Mouse (Mus musculus): ENCODE results near the gene Ptprf. TPM values are rescaled to one million over a fixed set of nuclear protein-coding genes. Genes with fewer than 3 reads are reported as not detected.
A peak's percentile ranks its signal among the peaks of the same experiment; 100 is the strongest.

The Ptprf gene
- polyA plus RNA-seq, 1 experiment from 2014 or later: 79.8 TPM

DNA sequence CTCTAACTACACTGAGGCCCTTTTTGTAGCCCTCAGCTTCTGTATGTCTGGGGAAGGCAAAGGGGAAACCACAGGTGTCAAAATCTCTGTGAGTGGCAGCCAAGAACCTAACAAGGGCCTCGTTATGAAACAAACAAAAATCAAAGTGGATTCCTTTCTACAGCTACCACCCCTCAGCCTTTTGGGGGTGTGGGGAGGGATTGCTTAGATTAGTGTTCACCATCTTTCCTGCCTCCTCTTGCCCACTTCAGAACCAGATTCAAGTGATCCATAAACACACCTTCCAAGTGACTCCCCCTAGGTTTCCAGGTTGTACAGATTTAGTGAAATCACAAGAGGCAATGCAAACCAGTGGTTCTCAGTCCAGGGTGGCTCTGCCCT is 9.0 kb downstream of the Ptprf start:
- H3K4me2 ChIP-seq: no peak overlapping the region
- WGBS: 42% methylated on average over 1 of the region's 1 CpGs
- no peak overlapping the region for H3K9ac ChIP-seq
- H3K27ac ChIP-seq: peak overlapping the region; percentile 5; the same call in 1 of the 2 replicates
- no peaks in the 10 kb centered on the region for H3K9me3 ChIP-seq
- no peaks in the 10 kb centered on the region for H3K27me3 ChIP-seq
- H3K36me3 ChIP-seq: peaks cover 68% of the 10 kb centered on the region
- ATAC-seq (ENCODE audit: insufficient number of reproducible peaks, insufficient read depth, low FRiP score, low TSS enrichment, low read depth): no peak
- peaks cover 65% of the 10 kb centered on the region for H3K4me1 ChIP-seq
- H3K4me3 ChIP-seq: no peak overlapping the region

DNA sequence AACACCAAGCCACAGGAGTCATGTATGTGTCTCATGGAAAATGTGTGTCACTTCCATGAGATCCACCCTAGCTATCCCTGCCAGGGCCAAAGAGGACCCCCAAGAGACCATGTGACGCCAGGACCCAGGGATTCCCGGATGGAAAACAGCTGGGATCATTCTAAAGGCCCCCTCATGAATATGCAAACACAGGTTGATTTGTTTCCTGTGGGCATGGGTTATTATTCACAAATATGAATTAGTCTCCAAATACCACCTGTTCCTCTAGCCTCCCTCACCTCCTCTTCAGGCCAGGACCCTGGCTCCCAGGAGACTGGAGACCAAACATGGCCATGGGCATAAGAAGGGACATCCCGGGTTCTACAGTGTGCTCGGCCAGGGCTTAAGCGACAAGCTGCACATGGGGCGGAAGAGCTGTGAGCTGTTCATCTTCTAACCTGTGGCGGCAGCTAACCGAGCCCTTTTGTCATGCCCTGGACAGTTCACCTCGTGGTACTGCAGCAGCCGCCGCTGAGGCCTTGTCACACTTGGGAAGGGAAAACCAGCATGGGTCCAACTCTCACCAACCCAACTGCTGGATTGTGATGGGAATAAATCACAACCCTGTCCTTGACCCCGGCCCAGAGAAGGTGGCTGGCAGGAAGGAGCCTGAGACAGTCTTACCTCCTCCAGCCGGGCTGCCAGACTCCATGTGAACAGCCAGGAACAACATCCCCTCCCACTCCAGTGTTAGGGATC is 9.6 kb downstream of the Ptprf start:
- no peaks in the 10 kb centered on the region for H3K9me3 ChIP-seq
- no peak overlapping the region for H3K4me3 ChIP-seq
- 77% methylated on average over 13 of the region's 13 CpGs for WGBS
- H3K27ac ChIP-seq: peak overlapping the region; percentile 5; the same call in 1 of the 2 replicates
- ATAC-seq (ENCODE audit: insufficient number of reproducible peaks, insufficient read depth, low FRiP score, low TSS enrichment, low read depth): no peak
- H3K36me3 ChIP-seq: peaks cover 70% of the 10 kb centered on the region
- H3K4me2 ChIP-seq: no peak overlapping the region
- no peak overlapping the region for H3K9ac ChIP-seq
- peaks cover 65% of the 10 kb centered on the region for H3K4me1 ChIP-seq
- no peaks in the 10 kb centered on the region for H3K27me3 ChIP-seq

DNA sequence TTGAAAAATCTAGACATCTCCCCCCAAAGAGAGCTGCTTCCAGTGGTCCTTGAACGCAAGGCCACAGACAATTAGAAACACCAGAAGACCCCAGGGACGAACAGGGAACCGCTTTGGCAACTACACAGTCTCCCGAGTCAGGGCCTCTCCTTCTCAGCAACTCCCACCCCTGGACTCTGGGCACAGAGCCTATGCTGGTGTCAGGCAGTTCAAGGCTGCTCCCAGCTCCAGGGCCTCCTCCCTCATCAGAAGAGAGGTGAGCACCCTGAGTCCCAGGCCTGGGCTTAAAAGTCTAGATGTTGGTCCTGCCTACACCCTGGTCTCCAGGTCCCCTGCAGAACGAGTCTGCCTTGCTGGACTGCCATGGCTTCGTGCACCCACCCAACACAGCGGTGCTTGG is 10.7 kb downstream of the Ptprf start:
- Histone ChIP-seq H3K27me3 (no peaks in the 10 kb centered on the region), H3K9me3 (no peaks in the 10 kb centered on the region), H3K4me1 (peaks cover 66% of the 10 kb centered on the region), H3K4me3 (no peak overlapping the region), H3K9ac (no peak overlapping the region), H3K27ac (peak overlapping the region; percentile 33; the same call in 1 of the 2 replicates), H3K36me3 (peaks cover 73% of the 10 kb centered on the region), H3K4me2 (no peak overlapping the region)
- 77% methylated on average over 7 of the region's 7 CpGs for WGBS
- ATAC-seq (ENCODE audit: insufficient number of reproducible peaks, insufficient read depth, low FRiP score, low TSS enrichment, low read depth): no peak

DNA sequence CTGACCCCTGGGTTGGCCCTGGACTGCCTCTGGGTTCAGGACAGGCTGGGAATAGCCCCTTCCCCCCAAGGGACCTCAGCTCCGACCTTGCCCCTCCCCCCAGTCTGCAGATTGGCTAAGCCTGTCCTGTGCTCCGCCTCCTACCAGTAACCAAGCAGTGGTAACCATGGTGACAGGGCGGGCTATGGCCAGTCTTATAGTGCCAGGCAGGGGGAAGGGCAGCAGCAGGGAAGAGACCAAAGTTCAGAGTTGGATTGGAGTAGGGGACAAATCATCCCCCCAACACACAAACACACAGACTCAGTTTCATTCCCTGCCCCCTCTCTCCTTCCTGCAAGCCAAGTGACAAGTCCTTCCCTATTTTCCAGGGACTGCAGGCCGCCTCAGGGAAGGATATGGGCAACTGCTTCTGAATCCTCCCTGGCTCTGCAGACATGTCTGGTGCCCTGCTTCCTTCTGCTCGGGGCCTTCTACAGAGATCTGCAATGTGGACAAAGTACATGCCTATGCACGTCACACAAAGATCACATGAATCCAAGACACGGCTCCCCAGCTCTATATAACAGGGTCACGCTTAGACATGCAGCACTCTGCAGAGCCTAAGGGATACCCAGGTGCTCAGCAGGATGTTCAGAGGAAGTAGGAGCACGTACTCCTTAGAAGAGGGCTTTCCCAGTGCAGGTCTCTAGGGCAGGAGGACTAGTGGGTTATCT is 14.5 kb downstream of the Ptprf start:
- Histone ChIP-seq H3K9ac (peak overlapping the region; percentile 46; the same call in 1 of the 2 replicates), H3K27ac (peak overlapping the region; percentile 68), H3K36me3 (peaks cover 75% of the 10 kb centered on the region), H3K9me3 (no peaks in the 10 kb centered on the region), H3K4me3 (no peak overlapping the region), H3K4me1 (peaks cover 80% of the 10 kb centered on the region), H3K27me3 (no peaks in the 10 kb centered on the region), H3K4me2 (0 out of 2 replicates have a peak overlapping the region, but pooled peaks have one; percentile 3)
- 19% methylated on average over 9 of the region's 9 CpGs for WGBS
- peak; percentile 27; the same call in 1 of the 2 replicates for ATAC-seq (ENCODE audit: insufficient number of reproducible peaks, insufficient read depth, low FRiP score, low TSS enrichment, low read depth)

DNA sequence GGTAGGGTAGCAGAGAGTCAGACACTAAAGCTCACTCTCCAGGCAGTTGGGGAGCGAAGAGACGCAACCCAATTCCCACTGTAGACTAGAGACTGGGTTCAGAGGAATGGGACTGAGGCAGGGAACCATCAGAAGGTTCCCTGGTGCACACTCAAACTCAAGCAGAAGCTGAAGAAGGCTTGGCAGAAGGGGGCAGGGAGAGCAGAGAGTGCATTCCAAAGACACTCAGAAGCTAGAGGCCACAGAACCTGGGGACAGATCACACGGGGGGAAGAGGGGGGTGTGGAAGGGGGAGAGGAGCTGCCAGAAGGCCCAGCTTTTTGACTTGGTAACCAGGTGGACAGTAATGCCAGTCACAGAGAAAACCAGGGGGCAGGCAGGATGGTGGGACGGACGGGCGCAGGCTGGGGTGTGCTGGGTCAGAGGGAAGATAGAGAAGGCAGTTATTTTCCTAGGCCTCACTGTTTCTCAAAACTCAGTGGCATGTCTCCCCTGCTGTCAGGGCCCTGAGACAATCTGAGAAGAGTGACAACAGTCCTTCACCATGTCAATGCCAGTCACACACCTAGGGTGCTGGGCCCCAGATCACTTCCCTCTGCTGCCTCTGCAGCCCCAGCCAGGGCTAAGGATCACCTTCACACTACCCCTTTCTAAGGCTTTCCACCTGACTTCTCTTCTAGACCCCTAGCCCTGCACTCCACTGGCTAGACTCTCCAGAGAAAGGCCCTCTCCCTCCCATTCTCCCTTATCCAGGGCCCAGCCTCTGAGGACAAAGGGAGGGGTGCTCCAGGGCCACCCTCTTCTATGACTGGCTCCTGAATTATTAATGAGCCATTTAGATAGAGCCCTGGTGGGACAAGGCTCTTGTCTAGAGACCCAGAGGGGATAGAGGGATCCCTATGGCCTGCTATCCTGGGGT is 15.3 kb downstream of the Ptprf start:
- peaks cover 74% of the 10 kb centered on the region for H3K4me1 ChIP-seq
- WGBS: 78% methylated on average over 6 of the region's 6 CpGs
- ATAC-seq (ENCODE audit: insufficient number of reproducible peaks, insufficient read depth, low FRiP score, low TSS enrichment, low read depth): no peak
- H3K9ac ChIP-seq: peak overlapping the region; percentile 46; the same call in 1 of the 2 replicates
- H3K4me3 ChIP-seq: no peak overlapping the region
- H3K4me2 ChIP-seq: 0 out of 2 replicates have a peak overlapping the region, but pooled peaks have one; percentile 3
- no peaks in the 10 kb centered on the region for H3K27me3 ChIP-seq
- peaks cover 78% of the 10 kb centered on the region for H3K36me3 ChIP-seq
- H3K27ac ChIP-seq: peak overlapping the region; percentile 68
- H3K9me3 ChIP-seq: no peaks in the 10 kb centered on the region

DNA sequence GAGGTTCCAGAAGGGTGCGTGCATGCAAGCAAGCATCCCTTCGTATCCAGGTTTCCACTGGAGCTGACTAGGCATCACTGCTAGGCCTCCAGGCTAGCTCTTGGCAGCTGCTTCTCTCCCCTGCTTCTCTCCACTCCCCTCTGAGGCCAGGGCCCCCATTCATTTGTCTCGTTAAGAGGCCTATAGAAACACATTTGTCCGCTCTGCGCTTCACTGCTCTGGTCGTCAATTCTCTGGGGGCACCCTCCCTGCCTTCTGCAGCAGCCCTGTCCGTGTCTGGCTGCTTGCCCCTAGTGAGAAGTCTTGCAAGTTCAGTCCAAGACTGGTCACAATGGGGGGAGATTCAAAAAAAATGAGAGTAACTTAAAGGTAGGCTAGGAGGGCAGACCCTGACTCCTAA is 16.7 kb downstream of the Ptprf start:
- Histone ChIP-seq H3K27ac (peak overlapping the region; percentile 57; the same call in 1 of the 2 replicates), H3K4me1 (peaks cover 74% of the 10 kb centered on the region)
- no peak for ATAC-seq (ENCODE audit: insufficient number of reproducible peaks, insufficient read depth, low FRiP score, low TSS enrichment, low read depth)

DNA sequence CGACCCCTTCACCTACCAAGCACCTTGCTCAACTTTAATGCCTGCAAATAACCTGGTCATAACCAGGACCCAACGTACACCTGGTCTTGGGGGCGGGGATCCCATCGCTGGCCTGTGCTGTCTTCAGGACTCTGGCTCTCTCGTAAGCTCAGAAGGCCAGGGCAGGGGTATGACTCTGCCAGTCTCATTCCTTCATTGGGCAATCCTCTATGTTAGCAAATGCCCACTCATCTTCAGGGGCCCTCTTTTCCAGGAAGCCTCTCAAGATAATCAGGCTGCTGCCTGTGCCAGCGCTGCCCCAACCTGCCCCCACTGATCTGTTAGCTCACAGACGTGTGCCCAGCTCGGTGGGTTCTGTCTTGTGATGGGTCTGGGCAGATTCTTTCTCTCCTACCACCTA is 17.2 kb downstream of the Ptprf start:
- Histone ChIP-seq H3K27me3 (no peaks in the 10 kb centered on the region), H3K4me3 (no peak overlapping the region), H3K36me3 (peaks cover 85% of the 10 kb centered on the region), H3K9ac (no peak overlapping the region), H3K27ac (peak overlapping the region; percentile 84), H3K4me1 (peaks cover 78% of the 10 kb centered on the region), H3K9me3 (no peaks in the 10 kb centered on the region), H3K4me2 (no peak overlapping the region)
- ATAC-seq (ENCODE audit: insufficient number of reproducible peaks, insufficient read depth, low FRiP score, low TSS enrichment, low read depth): no peak
- 72% methylated on average over 8 of the region's 8 CpGs for WGBS

More for the DNA sequence above, 16.7 kb downstream of the Ptprf start:
- H3K9ac ChIP-seq: no peak overlapping the region
- H3K9me3 ChIP-seq: no peaks in the 10 kb centered on the region
- H3K36me3 ChIP-seq: peaks cover 82% of the 10 kb centered on the region
- H3K4me3 ChIP-seq: no peak overlapping the region
- 0 out of 2 replicates have a peak overlapping the region, but pooled peaks have one; percentile 7 for H3K4me2 ChIP-seq
- WGBS: 47% methylated on average over 7 of the region's 7 CpGs
- no peaks in the 10 kb centered on the region for H3K27me3 ChIP-seq

DNA sequence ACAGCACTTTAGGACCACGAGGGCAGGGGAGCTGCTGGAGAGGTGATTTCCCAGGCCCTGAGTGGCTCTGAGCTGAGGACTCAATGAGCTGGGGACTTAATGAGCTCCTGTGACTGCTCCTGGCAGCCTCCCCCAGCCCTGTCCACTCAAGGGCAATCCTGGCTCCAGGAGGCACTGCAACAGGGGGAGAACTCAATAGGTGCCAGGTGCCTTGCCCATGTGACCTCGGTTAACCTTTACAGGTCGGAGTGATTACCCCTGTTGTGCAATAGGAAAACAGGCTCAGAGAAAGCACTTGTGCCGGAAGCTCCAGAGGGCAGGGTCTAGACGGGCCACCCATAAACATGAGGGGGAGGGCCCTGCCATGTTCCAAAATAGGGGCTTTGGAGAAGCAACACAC is 17.7 kb downstream of the Ptprf start:
- no peaks in the 10 kb centered on the region for H3K9me3 ChIP-seq
- peak overlapping the region; percentile 84 for H3K27ac ChIP-seq
- no peak overlapping the region for H3K9ac ChIP-seq
- 46% methylated on average over 5 of the region's 5 CpGs for WGBS
- no peak overlapping the region for H3K4me3 ChIP-seq
- peaks cover 78% of the 10 kb centered on the region for H3K4me1 ChIP-seq
- H3K36me3 ChIP-seq: peaks cover 87% of the 10 kb centered on the region
- H3K4me2 ChIP-seq: no peak overlapping the region
- H3K27me3 ChIP-seq: no peaks in the 10 kb centered on the region
- no peak for ATAC-seq (ENCODE audit: insufficient number of reproducible peaks, insufficient read depth, low FRiP score, low TSS enrichment, low read depth)

DNA sequence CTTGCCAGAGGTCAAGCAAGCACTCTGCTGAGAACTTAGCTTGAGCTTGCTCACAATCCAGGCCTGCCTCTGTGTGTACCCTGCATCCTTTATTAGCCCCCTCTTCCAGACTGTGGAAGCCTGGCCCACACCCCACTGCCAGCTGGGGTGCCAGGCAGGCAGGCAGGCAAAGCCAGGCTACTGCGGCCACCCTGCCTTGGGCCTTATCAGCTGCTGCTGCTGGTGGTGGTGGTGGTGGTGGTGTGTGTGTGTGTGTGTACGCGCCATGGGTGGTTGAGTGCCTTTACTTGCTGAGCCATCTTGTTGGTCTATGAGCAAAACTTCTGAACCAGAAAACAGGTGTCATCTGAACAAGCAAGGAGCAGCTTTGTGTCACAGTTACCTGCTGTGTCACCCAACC is 18.3 kb downstream of the Ptprf start:
- Histone ChIP-seq H3K4me1 (peaks cover 72% of the 10 kb centered on the region), H3K27me3 (no peaks in the 10 kb centered on the region), H3K9ac (0 out of 2 replicates have a peak overlapping the region, but pooled peaks have one; percentile 7), H3K36me3 (peaks cover 92% of the 10 kb centered on the region), H3K9me3 (no peaks in the 10 kb centered on the region), H3K4me3 (no peak overlapping the region), H3K4me2 (no peak overlapping the region), H3K27ac (peak overlapping the region; percentile 84)
- ATAC-seq (ENCODE audit: insufficient number of reproducible peaks, insufficient read depth, low FRiP score, low TSS enrichment, low read depth): no peak
- WGBS: 91% methylated on average over 3 of the region's 3 CpGs

DNA sequence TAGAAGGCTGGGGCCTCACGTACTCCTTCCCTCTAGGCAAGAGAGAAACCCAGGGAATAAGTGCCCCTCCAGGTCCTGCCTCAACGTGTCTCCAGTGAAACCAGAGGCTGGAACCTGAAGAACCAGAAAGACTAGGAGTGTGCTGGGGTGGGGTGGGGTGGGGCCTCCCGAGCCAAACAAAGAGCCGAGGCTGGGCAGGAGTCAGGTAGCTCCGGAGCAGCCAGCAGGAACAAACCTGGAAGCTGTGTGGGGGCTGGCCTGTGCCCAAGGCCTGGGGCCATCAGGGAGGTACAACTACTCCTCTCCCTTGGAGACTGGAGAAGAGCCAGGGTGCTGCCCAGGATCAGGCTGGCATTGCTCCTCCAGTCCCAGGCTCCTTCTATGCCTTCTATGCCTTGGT is 18.9 kb downstream of the Ptprf start:
- Histone ChIP-seq H3K27ac (peak overlapping the region; percentile 84), H3K9ac (no peak overlapping the region), H3K9me3 (no peaks in the 10 kb centered on the region), H3K4me2 (peak overlapping the region; percentile 20), H3K36me3 (peaks cover 92% of the 10 kb centered on the region), H3K4me3 (no peak overlapping the region), H3K4me1 (peaks cover 66% of the 10 kb centered on the region), H3K27me3 (no peaks in the 10 kb centered on the region)
- peak; percentile 82 for ATAC-seq (ENCODE audit: insufficient number of reproducible peaks, insufficient read depth, low FRiP score, low TSS enrichment, low read depth)
- 46% methylated on average over 5 of the region's 5 CpGs for WGBS

DNA sequence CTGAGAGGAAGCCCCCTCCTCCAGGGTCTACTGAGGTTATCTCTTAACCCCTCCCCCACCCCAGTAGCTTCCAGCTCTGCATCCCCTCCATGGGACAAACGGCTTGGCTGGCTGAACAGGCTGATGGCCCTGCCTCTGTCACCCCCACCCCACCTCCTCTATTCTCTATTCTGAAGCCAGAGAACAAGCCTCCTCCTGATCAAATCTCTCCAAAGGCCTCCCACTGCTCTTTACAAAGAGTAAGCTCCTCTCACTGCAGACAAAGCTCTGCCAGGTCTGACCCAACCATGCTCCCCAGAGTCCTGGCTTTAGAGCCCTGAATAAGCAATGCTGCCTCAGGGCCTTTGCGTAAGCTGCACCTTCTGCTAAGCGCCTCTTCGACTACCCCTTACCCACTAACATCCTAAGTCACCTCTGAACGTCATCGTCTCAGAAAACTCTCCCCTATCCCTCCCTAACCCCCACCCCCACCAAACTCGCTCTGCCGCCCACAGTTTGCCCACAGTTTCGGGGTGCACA is 19.6 kb downstream of the Ptprf start:
- Histone ChIP-seq H3K4me3 (no peak overlapping the region), H3K4me2 (peak overlapping the region; percentile 20; the same call in 1 of the 2 replicates), H3K9ac (no peak overlapping the region), H3K27ac (peak overlapping the region; percentile 84), H3K9me3 (no peaks in the 10 kb centered on the region), H3K4me1 (peaks cover 61% of the 10 kb centered on the region), H3K36me3 (peaks cover 92% of the 10 kb centered on the region), H3K27me3 (no peaks in the 10 kb centered on the region)
- WGBS: 55% methylated on average over 9 of the region's 9 CpGs
- no peak for ATAC-seq (ENCODE audit: insufficient number of reproducible peaks, insufficient read depth, low FRiP score, low TSS enrichment, low read depth)

All from embryonic facial prominence, embryonic 13.5 days (tissue).